Mouse (Mus musculus) lung, postnatal 36 days (tissue): ENCODE measurements around the gene Ttll4.

ENCODE experiments used
- DNase-seq: peaks from one replicate; pipeline ENCODE4 v3.0.0; 2022; ENCODE audit warnings: mixed read lengths

Ttll4 gene

DNA sequence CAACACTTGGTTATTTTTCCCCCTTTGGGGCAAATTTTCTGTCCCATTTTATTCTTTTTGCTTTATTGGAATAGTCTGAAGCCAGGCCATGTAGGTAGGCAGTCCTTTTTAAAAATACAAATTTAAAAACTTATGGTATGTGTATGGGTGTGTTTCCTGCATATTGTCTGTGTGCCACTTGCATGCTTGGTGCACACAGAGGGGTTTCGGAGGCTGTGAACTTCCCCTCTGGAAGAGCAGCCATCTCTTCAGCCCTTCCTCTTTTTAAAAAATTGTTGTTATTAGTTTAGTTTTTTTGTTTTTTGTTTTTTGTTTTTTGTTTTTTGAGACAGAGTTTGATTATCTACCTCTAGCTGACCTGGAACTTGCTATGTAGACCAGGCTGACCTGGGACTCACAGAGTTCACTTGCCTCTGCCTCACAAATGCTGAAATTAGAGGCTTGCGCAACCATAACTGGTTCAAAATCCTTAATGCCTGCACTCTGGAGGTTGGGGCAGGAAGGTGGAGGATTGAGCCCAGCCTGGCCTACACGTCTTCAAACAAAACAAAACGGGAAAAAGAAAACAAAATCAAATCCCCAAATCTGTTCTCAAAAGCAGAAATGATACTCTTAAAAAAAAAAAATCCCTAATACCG, 51.0 kb downstream of the Ttll4 start:
- peak; percentile 52 for DNase-seq

DNA sequence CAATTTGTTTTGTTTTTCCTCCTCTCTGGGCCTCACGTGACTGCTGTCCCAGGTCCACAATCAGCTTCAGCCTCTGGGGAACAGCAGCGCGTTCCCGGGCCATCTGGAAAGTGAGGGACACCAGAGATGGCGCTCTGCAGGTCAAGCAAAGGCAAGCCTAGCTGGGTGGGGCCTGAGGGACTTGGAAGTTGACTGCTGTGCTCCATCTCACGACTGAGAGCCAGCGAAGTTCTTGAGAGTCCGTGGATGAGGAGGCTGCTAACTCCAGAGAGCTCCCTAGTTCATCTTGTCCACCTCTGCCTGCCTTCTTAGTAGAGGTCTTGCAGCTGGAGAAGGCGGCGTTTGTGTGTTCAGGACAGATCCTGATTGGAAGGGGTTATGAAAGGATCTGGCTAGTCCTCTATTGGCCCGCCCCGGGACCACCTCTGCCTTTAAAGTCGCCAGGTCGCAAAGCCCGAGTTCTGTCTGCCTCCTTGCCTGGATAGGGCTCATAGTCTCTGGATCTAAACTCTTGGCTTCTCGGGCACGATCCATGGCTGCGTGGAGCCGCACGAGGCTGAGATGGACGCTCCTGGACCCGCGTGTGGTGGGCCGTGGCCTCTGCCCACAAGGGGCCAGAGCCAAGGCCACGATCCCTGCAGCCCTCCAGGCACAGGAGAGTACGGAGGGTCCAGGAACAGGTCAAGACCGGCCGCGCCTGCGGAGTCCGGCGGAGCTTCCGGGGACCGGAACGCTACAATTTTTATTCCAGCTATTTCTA, 51.7 kb downstream of the Ttll4 start, which contains the start of gene Cyp27a1:
Gene Cyp27a1 (plus strand): TSS at position 476 of the 760 bp plus-strand sequence.
- peak; percentile 78 for DNase-seq

DNA sequence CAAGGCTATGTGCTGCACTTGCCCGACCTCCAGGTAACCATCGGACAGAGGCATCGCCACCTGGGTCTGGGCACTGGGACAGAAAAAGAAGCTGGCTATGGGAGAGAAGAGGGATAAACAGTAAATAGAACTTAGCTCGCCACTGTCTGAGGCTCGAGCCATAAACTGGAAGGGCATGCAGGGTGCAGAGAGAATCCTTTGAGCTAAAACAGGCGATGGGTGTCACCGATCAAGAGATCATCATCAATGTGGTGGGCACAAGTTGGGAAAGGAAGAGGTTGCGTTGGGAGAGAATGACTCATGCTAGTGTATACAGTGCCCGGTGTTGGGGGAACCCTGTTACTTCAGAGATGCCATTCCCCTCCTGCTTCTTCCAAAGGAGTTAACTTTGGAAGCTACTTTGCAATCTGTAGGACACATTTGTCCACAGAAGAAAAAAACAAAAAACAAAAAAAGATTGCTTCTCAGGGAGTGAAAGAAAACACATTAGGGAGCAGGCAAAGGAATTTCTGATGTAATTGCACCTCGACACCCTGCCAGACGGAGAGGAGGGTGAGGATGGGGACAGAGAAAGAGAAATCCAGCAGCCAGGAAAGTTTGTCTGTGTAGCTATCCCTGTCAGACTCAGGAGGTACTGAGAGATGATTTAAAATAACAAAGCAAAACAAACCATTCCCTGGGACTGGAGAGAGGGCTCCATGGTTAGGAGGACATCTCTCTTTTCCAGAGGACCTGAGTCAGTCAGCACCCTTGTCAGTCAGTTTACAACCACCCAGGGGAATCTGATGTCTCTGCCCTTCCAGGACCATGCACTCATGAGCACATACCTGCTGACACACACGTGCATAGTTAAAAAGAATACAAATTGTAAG, 52.5 kb downstream of the Ttll4 start:
- DNase-seq = no peak

DNA sequence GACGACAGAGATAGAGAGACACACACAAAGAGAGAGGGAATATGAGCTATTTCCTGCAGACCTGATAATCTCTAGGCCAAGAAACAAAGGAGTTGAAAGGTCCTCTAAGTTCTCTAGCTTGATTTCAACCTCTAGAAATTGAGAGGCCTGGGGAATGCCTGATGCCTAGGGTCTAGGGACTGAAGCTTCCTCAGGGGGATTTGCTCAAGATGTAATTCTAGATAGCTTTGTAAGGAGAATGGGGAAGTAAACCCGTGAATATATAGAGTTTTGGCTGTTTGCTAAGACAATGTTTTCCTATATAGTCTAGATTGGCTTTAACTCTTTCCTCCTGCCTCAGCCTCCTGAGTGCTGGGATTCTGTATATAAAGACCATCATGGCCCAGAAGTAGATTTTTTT, 53.4 kb downstream of the Ttll4 start:
- DNase-seq = no peak

DNA sequence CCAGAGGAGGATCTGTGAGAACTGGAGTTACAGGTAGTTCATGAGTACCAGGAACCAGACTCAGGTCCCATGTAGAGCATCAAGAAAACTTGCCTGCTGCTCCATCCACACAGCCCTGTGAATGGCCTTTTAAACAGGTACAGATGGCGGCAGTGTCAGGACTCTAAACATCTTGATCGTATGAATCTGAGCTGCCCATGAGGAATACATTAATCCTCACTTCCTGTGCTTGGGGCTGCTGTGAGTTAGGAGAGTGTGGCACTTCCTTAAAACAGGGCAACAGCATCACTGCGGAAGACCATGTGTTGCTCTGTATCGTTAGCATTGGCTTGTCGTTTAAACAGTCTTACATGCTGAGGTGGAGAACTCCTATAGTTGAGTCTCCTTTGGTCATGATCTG, 53.9 kb downstream of the Ttll4 start:
- no peak for DNase-seq

DNA sequence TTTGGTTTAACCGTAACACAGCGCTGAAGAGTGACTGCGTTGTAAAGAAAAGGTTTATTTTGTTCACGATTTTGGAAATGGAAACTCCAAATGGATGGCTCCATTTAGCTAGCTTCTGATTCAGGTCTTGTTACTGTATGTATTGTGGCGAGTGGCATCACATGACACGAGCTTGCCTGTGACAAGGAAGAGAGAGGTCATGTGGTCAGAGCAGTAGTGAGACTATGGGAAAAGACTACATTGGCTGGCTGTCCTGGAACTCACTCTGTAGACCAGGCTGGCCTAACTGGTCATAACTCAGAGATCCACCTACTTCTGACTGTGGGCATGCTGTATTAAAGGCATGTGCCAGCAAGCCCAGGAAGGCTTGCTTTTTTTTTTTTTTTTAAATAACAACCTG, 54.3 kb downstream of the Ttll4 start:
- no peak for DNase-seq

DNA sequence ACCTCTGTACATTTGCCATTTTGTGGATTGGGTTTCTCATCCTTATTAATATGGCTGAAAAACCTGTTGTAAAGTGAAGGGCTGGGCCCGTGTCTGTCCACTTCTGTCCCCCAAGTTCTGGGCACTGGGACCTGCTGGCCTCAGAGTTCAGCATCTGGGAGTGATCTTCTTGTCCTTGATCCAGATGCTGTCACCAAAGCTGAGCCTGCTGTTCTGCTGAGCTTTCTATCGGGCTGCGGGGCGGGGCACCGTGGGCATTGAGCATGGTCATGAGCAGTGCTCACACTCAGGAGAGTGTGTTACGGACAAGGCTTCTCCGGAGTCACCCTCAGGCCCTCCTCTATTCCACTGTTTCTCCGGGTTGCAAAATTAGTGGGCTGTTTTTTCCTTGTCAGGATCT, 56.6 kb downstream of the Ttll4 start:
- no peak for DNase-seq

DNA sequence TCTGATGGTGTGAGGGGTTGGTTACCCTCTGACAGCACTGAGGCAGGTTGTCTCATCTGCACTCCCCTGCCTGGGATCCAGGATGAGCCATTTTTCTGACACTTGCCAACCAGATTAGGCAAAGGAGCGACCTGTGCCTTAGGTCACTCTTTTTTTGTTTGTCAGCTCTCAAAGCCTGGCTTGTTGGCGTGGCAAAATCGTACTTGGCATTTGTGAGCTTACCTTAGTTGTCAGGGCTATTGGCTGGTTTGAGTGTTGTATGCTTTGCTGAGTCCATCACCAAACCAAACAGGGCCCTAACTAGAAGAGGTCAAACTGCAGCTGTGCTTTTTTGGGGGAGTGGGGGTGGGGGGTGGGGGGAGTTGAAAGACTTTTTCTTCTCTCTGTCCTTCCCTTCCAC, 57.7 kb downstream of the Ttll4 start:
- no peak for DNase-seq

DNA sequence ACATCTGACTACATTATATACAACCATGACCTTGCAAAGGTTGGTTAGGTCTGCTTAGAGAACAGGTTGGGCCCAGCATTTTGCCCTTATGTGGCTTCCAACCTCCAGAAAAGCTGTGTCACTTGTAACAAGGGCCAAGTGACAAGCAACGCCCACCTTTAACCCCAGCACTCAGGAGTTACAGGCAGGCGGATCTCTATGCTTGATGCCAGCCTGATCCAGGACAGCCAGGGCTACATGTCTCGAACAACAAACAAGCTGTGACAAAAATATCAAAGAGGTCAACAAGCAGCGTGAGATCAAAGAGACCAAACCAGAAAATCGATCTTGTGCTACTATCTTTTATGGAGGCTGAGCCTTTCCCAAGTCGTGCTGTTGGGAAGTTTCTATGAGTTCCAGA, 60.1 kb downstream of the Ttll4 start:
- DNase-seq = no peak

DNA sequence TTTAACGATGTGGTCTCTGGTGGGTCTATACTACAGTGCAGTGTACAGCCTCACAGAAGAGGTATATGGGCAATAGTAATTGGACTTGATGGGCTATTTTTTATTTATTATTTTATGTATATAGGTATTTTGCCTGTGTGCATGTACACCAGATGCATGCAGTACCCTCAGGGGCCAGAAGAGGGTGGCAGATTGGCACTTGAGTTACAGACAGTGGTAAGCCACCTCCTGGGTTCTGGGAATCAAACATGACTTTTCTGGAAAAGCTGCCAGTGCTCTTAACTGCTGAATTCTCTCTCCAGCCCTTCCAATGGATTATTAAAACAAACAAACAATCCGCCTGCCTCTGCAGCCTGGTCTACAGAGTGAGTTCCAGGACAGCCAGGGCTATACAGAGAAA, 62.2 kb downstream of the Ttll4 start:
- peak; percentile 21 for DNase-seq

DNA sequence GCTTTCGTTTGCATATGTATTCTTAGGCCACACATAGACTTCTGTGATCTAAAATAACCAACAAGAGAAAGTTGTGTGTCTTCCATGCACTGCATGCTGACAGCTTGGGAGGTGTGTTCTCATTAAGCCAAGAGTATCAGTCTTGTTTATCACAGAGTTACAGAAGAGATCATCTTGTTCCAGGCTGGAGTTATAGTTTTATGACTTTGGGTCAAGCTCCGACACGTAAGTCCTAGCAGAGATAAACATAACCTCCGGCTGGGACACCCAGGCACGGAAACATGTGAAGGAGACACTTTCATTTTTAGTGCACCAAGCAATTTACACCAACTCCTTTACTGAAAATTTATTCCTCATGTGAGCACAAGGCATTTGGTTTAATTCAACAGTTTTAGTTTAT, 64.6 kb downstream of the Ttll4 start:
- DNase-seq = no peak

DNA sequence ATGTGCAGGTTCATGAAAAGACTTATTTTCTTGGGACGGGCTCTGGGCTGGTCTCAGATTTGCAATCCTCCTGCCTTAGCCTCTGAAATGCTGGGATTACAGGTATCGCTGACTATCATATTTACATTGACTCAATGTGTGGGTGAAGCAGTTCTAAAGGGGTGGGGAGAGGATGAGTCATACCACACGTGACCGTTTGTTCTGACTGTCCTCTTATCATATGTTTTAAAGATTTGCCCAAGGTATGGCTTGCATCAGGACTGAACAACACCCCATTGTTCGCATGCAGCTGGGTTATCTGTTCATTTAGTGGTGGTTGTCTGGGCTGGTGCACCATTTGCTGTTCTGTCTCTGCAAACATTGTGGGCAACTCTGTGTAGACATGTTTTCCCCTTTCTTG, 65.1 kb downstream of the Ttll4 start:
- DNase-seq = no peak

DNA sequence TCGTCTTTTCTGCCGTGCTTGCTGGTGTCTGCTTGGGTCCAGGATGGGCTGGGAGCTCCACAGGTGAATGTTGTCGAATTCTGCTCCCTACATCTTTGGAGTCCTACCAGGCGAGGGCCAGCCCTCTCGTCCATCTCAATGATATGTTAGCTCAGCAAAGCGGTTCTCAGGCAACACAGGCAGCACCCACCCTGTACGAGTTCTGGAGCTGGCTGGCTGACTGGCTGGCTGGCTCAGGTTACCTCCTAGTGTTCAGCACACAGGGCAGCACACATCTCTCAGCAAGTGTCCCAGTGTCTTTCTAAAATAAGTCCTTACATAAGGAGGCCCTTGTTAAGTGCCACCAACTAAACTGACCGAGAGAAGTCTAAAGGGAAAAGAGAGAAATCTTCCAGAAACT, 66.9 kb downstream of the Ttll4 start:
- DNase-seq = no peak

DNA sequence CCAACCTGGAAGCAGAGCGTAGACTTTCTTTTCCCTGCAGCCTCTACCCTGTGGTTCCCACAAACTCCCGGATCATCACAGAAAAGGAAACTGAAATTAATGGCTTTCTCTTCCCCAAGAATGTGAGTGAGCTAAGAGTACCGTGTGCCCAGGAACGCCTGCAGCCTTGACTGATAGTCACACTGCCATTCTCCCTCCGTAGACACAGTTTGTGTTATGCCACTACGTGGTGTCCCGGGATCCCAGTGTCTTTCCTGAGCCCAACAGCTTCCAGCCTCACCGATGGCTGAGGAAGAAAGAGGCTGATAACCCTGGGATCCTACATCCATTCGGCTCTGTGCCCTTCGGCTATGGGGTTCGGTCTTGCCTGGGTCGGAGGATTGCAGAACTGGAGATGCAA, 75.4 kb downstream of the Ttll4 start:
- DNase-seq = no peak

DNA sequence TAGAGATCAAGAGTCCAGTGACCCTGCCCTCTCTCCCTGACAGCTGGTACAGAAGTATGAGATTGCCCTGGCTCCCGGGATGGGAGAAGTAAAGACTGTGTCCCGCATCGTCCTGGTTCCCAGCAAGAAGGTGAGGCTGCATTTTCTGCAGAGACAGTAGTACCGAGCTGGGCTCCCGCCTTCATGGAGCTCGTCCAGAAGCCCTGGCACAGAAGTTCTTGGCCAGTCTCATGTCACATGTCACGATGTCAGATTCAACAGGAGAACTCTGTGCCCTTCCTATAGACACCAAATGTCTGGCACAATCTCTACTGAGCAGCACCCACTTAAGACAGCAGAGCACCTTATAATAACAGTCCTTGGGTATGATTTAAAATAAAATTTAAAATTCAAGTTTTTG, 76.0 kb downstream of the Ttll4 start:
- DNase-seq = no peak

DNA sequence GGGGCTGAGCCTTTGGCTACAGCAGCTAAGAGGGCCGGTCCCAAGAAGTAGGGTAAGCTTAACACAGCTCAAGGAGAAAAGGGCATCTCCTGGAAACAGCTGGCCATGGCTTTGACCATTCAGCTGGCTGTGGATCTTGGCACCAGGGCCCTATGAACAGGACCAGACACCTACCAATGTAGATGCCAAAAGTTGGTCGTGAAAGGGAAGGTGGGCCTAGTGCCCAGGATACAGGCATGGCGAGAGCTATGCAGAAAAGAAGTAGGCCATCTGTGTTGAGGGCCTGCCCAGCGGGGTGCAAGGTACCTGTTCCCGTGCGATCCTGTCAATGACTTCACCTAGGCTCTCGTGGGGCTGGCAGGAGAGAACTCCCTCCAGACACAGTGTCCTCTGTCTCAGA, 79.3 kb downstream of the Ttll4 start:
- no peak for DNase-seq

DNA sequence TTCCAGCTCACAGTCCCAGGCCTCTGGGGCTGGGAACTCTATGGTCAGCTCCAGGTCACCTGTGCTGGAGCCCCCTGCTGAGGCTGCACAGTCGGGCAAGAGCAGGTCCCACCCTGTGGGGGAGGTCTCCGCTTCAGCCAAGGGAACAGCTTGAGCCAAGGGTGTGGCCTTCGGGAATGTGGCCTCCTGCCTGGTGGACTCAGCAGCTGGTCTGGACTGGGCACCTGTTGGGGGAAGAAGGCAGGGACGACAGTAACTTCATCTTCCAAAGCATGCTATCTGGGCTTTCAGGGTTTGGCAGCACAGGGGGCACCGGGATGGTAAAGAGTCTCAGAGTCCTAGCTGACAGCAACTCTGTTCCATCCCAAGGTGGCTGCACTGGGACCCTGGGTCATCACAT, 85.8 kb downstream of the Ttll4 start:
- DNase-seq = peak; percentile 32

DNA sequence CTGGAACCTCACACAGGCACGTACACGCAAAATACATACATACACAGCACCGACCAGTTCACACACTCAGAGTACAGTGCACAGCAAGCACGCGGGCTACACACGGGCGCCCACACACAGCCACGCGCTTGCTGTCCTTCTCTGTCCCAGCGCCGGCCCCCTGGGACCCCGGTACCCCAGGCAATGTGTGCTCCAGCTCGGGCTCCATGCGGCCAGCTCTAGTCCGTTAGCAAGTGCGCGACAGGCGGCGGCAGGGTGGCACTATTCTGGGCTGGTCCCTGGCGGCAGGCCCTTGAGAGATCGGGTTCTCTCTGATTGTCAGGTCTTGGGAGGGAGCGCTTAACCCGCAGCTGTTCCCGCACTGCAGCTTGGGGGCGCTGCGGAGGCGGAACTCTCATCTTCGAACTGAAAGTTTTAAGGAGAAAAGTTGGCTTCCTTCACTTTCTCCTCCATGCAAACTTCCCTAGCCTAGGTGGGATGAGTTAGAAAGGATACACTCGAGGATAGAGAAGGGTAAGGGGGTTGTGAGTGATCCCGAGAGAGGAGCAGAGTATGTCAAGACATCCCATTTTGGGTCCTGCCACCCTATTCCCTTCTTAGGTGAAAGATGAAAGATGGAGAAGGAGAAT, 87.2 kb downstream of the Ttll4 start, which contains the start of gene Prkag3:
Gene Prkag3 (minus strand): TSS at position 579 of the 629 bp plus-strand sequence.
- DNase-seq = peak; percentile 75

DNA sequence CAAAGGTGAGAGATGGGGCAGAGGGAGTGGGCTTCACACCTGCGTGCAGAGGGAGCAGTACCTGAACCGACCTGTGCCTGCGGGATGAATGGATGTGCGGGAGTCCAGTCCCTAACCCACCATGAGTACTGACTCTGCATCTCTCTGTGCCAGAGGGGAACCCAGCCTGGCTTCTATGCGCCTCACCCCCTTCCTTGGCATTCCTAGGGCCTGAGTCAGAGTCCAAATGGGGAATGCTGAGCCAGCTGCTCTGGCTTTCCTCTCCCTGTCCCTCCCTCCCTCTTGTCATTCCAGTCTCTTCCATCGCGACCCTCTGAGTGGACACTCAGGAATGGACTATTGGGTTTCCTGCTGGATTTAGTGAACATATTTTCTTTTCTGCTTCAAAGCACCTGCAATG, 87.8 kb downstream of the Ttll4 start:
- peak; percentile 77 for DNase-seq

DNA sequence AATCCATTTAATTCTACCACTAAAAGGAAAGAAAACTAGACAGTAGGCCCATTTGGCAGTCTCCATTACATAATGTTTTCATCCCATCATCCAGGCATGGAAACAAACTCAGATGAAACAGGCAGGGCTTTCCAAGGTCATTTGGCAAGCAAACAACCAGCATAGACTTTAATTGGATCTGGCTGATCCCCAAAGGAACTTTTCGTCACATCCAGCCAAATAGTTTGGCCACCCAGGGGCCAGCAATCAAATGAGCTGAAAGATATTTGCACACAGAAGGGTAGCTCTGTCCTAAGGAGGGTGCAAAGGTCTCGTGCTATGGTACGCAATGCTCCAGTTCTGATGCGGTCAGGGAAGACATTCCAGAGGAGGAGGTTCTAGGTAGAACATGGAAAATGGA, 89.1 kb downstream of the Ttll4 start:
- peak; percentile 14 for DNase-seq

DNA sequence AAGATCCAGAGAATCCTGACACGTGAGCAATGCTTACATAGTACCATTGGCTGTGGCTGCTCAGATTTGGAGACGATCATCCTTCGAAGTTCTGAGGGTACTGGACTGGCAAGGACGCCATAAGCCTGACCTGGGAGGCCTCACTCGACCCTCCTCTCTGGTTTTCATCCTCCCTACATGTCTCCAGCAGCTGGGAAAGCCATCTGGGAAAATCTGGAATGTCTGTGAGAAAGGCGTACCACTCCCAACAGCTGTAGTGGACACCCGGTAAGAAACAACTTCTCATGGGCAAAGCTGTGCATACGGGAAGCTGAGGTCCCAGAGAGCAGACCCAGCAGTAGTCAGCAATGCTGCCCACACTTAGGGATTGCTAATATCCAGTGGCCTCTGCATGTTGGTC, 90.6 kb downstream of the Ttll4 start:
- no peak for DNase-seq

DNA sequence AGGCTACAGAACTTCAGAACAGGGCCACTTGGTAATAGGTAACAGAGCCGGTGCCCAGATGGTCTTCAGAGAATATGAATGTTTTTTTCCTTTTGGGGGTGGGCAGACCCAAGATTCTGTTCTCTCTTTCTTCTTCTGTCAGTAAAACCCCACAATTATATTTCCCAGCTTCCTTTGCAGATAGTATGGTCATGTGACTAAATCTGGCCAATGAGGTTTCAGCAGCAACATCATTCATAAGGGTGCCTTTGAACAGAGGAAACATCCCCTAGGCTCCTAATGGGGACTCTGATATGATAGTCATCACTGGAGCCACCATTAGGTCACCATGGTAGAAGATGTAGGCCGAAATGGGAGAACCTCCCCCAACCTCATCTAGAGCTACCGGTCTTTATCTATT, 91.3 kb downstream of the Ttll4 start:
- DNase-seq = no peak
